Mouse (Mus musculus) heart, embryonic 14.5 days (tissue): ENCODE results near the gene Irf2bp2. TPM values are rescaled to one million over a fixed set of nuclear protein-coding genes. Genes with fewer than 3 reads are reported as not detected.

Experiments
- ATAC-seq: fragments of 200-750 bp; cut with Nextera tagmentation; 2 replicates; pipeline ENCODE4 v1.8.0; 2017; ENCODE audit warnings: low read depth, moderate TSS enrichment; ENCODE audit not compliant: insufficient number of reproducible peaks, insufficient read depth, low FRiP score
- H3K27ac ChIP-seq, 2 experiments: fragments of 200-500 bp in 1 of 2; fragments of 300-500 bp in 1 of 2; sonication (generic) in 1 of 2; replicated peaks in 1 of 2; 2 replicates each; pipeline ENCODE4 v1.5.1; 2012 to 2014; ENCODE audit warnings: low read depth in 2 of 2, low read length in 2 of 2, control low read depth in 1 of 2, mild to moderate bottlenecking in 1 of 2, mixed read lengths in 1 of 2; ENCODE audit not compliant: control insufficient read depth in 1 of 2, insufficient read depth in 1 of 2
- H3K27me3 ChIP-seq: fragments of 300-500 bp; sonication (generic); 2 replicates; pipeline ENCODE4 v1.6.1; 2014; ENCODE audit warnings: mild to moderate bottlenecking, low read length, control low read depth; ENCODE audit not compliant: control insufficient read depth, insufficient read depth
- H3K36me3 ChIP-seq: fragments of 300-500 bp; sonication (generic); 2 replicates; pipeline ENCODE4 v1.6.1; 2014; ENCODE audit warnings: mild to moderate bottlenecking, control low read depth, low read length, mixed read lengths; ENCODE audit not compliant: control insufficient read depth, insufficient read depth
- H3K4me1 ChIP-seq, 2 experiments: fragments of 200-500 bp in 1 of 2; fragments of 300-500 bp in 1 of 2; sonication (generic) in 1 of 2; 2 replicates each; pipeline ENCODE4 v1.6.1; 2012 to 2014; ENCODE audit warnings: low read length in 2 of 2, control low read depth in 1 of 2, mixed read lengths in 1 of 2; ENCODE audit not compliant: control insufficient read depth in 2 of 2, insufficient read depth in 2 of 2
- H3K4me2 ChIP-seq: fragments of 300-500 bp; sonication (generic); 2 replicates; pipeline ENCODE4 v1.6.1; 2014; ENCODE audit warnings: mild to moderate bottlenecking, low read length
- H3K4me3 ChIP-seq, 2 experiments: fragments of 200-500 bp in 1 of 2; fragments of 300-500 bp in 1 of 2; sonication (generic) in 1 of 2; 2 replicates each; pipeline ENCODE4 v1.5.1; 2012 to 2014; ENCODE audit warnings: low read length in 2 of 2, mild to moderate bottlenecking in 2 of 2, control low read depth in 1 of 2, low read depth in 1 of 2, moderate library complexity in 1 of 2; ENCODE audit not compliant: control insufficient read depth in 1 of 2, insufficient read depth in 1 of 2
- H3K9ac ChIP-seq: fragments of 300-500 bp; sonication (generic); 2 replicates; pipeline ENCODE4 v1.6.1; 2014; ENCODE audit warnings: mild to moderate bottlenecking, low read length
- H3K9me3 ChIP-seq: fragments of 300-500 bp; sonication (generic); 2 replicates; pipeline ENCODE4 v1.6.1; 2016; ENCODE audit warnings: low read length, control low read depth; ENCODE audit not compliant: control insufficient read depth
- WGBS: fragments of 180-500 bp; shearing (Covaris S2); extraction: QIAGEN DNeasy Blood & Tissue Kit; methylation state at CpG from one replicate; pipeline ENCODE4 v1.1.7; 2014; 5-methylcytosine and 5-hydroxymethylcytosine counted together
- polyA plus RNA-seq: library from polyadenylated mRNA; unstranded; fragments of >200 nt; fragmentation: Nextera tagmentation; extraction: Ambion mirVana; gene quantifications from 2 replicates; pipeline ENCODE4 v1.2.1, GENCODE M21; 2014

The Irf2bp2 gene
- polyA plus RNA-seq, 1 experiment from 2014 or later, result 9.1 TPM

DNA sequence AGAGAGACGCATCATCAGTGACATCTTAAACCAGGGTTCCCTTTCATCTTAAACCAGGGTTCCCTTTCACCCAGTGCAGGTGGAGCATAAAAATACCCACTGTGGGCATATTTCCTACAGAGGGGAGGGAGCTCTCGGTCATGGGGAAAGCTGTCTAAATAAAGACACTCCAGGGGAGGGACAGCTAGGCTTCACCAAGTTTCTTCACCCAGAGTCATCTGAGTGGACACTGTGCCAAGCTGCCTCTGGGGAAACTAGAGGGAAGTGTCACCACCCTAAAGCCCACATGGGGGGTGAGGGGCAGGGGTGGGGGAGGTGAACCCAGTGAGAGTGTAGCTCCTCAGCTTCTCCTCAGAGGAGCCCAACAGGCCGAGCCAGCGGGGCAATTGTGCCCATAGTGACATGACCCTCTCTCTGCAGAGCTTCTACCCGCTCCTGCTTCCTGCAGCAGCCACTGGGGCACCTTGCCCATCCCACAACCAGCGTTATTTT is 27.8 kb downstream of the Irf2bp2 start:
- H3K9ac ChIP-seq, result peak overlapping the region; percentile 73
- ATAC-seq, result peak; percentile 29; the same call in 1 of the 2 replicates
- H3K4me3 ChIP-seq, result no peak overlapping the region
- peak overlapping the region; percentile 62 for H3K4me2 ChIP-seq
- H3K27me3 ChIP-seq, result no peaks in the 10 kb centered on the region
- WGBS, result 22% methylated on average over 6 of the region's 6 CpGs
- H3K4me1 ChIP-seq, result peaks cover 34 to 46% of the 10 kb centered on the region in 2 experiments
- no peaks in the 10 kb centered on the region for H3K36me3 ChIP-seq
- H3K27ac ChIP-seq, result peak overlapping the region; percentile 99
- no peaks in the 10 kb centered on the region for H3K9me3 ChIP-seq

DNA sequence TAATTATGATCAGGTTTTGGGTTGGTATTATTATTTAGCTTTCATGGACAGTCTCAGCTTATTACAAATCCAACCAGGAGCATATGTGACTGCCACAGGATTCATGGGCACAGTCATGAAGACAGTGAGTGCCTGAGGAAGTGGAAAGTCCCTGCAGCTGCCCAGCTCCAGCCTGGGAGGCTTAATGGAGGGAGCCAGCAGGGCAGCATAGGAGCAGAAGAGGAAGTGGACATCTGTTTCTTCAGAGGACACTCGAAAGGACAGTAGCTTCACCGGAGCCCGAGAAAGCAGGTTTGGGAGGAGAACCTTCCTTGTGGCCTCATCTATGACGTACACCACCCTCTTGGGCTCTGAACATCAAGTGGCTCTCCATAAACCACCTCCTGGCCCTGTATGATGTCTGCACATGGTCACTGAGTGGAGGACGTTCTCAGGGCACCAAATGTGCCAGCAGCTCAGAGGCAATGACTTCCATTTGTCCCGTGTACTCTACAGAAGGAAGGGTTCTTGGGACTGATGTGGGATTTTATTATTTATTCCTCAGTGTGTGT is 28.5 kb downstream of the Irf2bp2 start:
- Histone ChIP-seq H3K4me2 (peak overlapping the region; percentile 62; the same call in 1 of the 2 replicates), H3K27me3 (no peaks in the 10 kb centered on the region), H3K4me3 (no peak overlapping the region), H3K27ac (peak overlapping the region; percentile 99), H3K9ac (0 out of 2 replicates have a peak overlapping the region, but pooled peaks have one; percentile 73), H3K36me3 (no peaks in the 10 kb centered on the region), H3K9me3 (no peaks in the 10 kb centered on the region), H3K4me1 (peaks cover 34 to 46% of the 10 kb centered on the region in 2 experiments)
- no peak for ATAC-seq
- 82% methylated on average over 6 of the region's 6 CpGs for WGBS

- H3K4me2 ChIP-seq, result no peak overlapping the region
Measured at GRCm38 (mm10) chr8:126564551-126565154, 29.1 kb downstream of the Irf2bp2 start.

GRCm38 (mm10) chr8:126561316-126561841 is 32.4 kb downstream of the Irf2bp2 start:
- H3K4me1 ChIP-seq, result peaks cover 20 to 28% of the 10 kb centered on the region in 2 experiments
- H3K36me3 ChIP-seq, result no peaks in the 10 kb centered on the region
- H3K27me3 ChIP-seq, result no peaks in the 10 kb centered on the region
- no peak overlapping the region for H3K9ac ChIP-seq
- no peaks in the 10 kb centered on the region for H3K9me3 ChIP-seq
- WGBS, result 95% methylated on average over 4 of the region's 4 CpGs
- no peak overlapping the region for H3K4me3 ChIP-seq
- no peak overlapping the region for H3K4me2 ChIP-seq
- no peak for ATAC-seq
- no peak overlapping the region for H3K27ac ChIP-seq

More at GRCm38 (mm10) chr8:126564551-126565154, 29.1 kb downstream of the Irf2bp2 start:
- no peak overlapping the region for H3K9ac ChIP-seq
- no peaks in the 10 kb centered on the region for H3K9me3 ChIP-seq
- no peaks in the 10 kb centered on the region for H3K36me3 ChIP-seq
- H3K4me1 ChIP-seq, result peaks cover 34 to 46% of the 10 kb centered on the region in 2 experiments
- no peaks in the 10 kb centered on the region for H3K27me3 ChIP-seq
- ATAC-seq, result no peak
- no peak overlapping the region for H3K4me3 ChIP-seq
- 63% methylated on average over 9 of the region's 9 CpGs for WGBS
- H3K27ac ChIP-seq, result peak overlapping the region; percentile 99

GRCm38 (mm10) chr8:126558400-126558953 is 35.3 kb downstream of the Irf2bp2 start:
- Histone ChIP-seq H3K9ac (no peak overlapping the region), H3K4me2 (no peak overlapping the region), H3K36me3 (no peaks in the 10 kb centered on the region), H3K27me3 (no peaks in the 10 kb centered on the region), H3K4me1 (0 out of 4 replicates have a peak, but pooled peaks cover 0 to 4% of the 10 kb centered on the region in 2 experiments), H3K27ac (no peak overlapping the region), H3K9me3 (no peaks in the 10 kb centered on the region), H3K4me3 (no peak overlapping the region)
- 88% methylated on average over 13 of the region's 13 CpGs for WGBS
- ATAC-seq, result no peak

DNA sequence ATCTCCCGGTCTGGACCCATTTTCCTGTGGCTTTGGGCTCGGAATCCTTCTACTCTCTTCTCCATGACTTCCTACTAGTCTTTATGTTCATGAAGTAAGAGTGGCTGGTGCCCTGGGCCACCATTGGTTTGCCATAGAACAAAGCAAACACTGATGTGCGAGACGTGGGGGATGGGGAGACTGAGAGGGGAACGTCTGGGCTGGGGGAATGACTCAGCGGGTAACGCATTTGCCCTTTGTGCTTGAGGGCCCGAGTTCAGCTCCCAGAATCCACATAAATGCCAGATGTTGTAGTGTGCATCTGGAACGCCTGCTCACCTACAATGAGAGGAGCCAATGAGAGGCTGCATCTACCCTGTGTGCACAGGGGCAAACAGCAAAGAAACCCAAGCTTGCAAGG is 36.4 kb downstream of the Irf2bp2 start:
- no peak overlapping the region for H3K27ac ChIP-seq
- ATAC-seq, result no peak
- no peak overlapping the region for H3K4me3 ChIP-seq
- 0 out of 4 replicates have a peak, but pooled peaks cover 0 to 4% of the 10 kb centered on the region in 2 experiments for H3K4me1 ChIP-seq
- 58% methylated on average over 9 of the region's 9 CpGs for WGBS
- H3K27me3 ChIP-seq, result no peaks in the 10 kb centered on the region
- H3K4me2 ChIP-seq, result no peak overlapping the region
- no peak overlapping the region for H3K9ac ChIP-seq
- no peaks in the 10 kb centered on the region for H3K9me3 ChIP-seq
- H3K36me3 ChIP-seq, result no peaks in the 10 kb centered on the region

DNA sequence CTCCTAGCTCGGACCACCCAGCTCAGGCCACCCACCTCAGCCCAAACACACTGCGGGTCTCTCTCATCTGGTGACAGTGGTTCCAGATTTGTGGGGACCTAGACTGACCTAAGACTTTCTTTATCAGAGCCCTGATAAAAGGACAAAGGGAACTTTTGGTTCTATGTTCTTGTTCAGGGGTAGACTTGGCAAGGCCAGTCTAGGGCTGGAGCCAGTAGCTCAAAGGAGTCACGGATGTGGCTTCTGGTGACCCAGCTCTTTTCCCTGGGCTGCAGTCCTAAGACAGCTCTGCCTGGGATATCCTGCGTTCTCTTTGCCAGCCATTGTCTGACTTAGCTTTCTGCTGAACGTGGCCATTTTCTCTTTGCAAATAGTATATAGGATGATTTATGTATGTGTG is 37.1 kb downstream of the Irf2bp2 start:
- Histone ChIP-seq H3K4me3 (no peak overlapping the region), H3K4me1 (0 out of 4 replicates have a peak, but pooled peaks cover 0 to 4% of the 10 kb centered on the region in 2 experiments), H3K9me3 (no peaks in the 10 kb centered on the region), H3K27me3 (no peaks in the 10 kb centered on the region), H3K36me3 (no peaks in the 10 kb centered on the region), H3K27ac (no peak overlapping the region), H3K9ac (no peak overlapping the region), H3K4me2 (no peak overlapping the region)
- ATAC-seq, result no peak
- 70% methylated on average over 5 of the region's 5 CpGs for WGBS
